In genomic region chr16:32593916-32594315, GRCm38 (mm10) we compare ENCODE assay signal across 22 mouse cellular contexts. TPM values are rescaled to one million over a fixed set of nuclear protein-coding genes. Genes with fewer than 3 reads are reported as not detected.
DNase-seq lines count a peak whose midpoint lies in the region; ATAC-seq and TF ChIP-seq lines count a peak whose summit lies in the region.
"Had no signal": no experiment of that assay in that cellular context is flagged by ENCODE, and none has a peak within 500 bp of the region (broad histone marks: within the 10 kb centered on the region; RNA-seq: fewer than 3 reads in every experiment).

No protein-coding gene starts in this region.

- no peaks in the 10 kb centered on the region for H3K27me3 ChIP-seq in lung, postnatal 0 days (replicated peaks; ENCODE audit: insufficient read depth, low read length)
- H3K27me3 ChIP-seq: embryonic facial prominence, embryonic 15.5 days; limb, embryonic 15.5 days; neural tube, embryonic 15.5 days had no signal

- H3K4me1 ChIP-seq in lung, postnatal 0 days (ENCODE audit: insufficient read depth, low read depth, low read length), result no peaks in the 10 kb centered on the region
- peaks cover 2% of the 10 kb centered on the region; the same call in 1 of the 2 replicates for H3K4me1 ChIP-seq in lung, adult 2 months (ENCODE audit: control insufficient read depth, insufficient read depth, low read length)
- H3K4me1 ChIP-seq: embryonic facial prominence, embryonic 15.5 days; limb, embryonic 15.5 days had no signal

- no peak for TF ChIP-seq POLR2A in lung, adult 2 months (IDR thresholded peaks at IDR 0.05; ENCODE audit: borderline replicate concordance, extremely low read depth, low read depth, low read length)

- WGBS in lung, postnatal 0 days, result 66% methylated on average over 5 of the region's 5 CpGs
- 66% methylated on average over 5 of the region's 5 CpGs for WGBS in lung, adult 2 months

- no peak overlapping the region for H3K9ac ChIP-seq in lung, postnatal 0 days (replicated peaks; ENCODE audit: low read depth)
- H3K9ac ChIP-seq: embryonic facial prominence, embryonic 15.5 days; limb, embryonic 15.5 days; liver, embryonic 15.5 days; neural tube, embryonic 15.5 days had no signal

- peak overlapping the region; percentile 33; the same call in 1 of the 2 replicates for H3K27ac ChIP-seq in lung, postnatal 0 days (ENCODE audit: low read length)
- H3K27ac ChIP-seq: embryonic facial prominence, embryonic 15.5 days; forebrain, embryonic 10.5 days; gastrocnemius, adult 2 months; limb, embryonic 15.5 days; liver, embryonic 15.5 days; neural tube, embryonic 15.5 days; stomach, postnatal 0 days had no signal

- DNase-seq in lung, postnatal 0 days (ENCODE audit: low spot score), result no peak
- no peak for DNase-seq in lung, adult 2 months
- peak; percentile 60 for DNase-seq in CD4-positive helper T cell, adult 2 months (ENCODE audit: low read depth, low spot score)
- peak; percentile 58 for DNase-seq in thymus, postnatal 0 days (ENCODE audit: low spot score)
- no peak for DNase-seq in gastrocnemius, postnatal 14 days
- no peak for DNase-seq in cerebellum, postnatal 14 days
- DNase-seq: adrenal gland, postnatal 25 days; cerebellum, adult 18-20 months; cerebellum, postnatal 36 days; gastrocnemius, adult 2 months; kidney, adult 9 months; kidney, postnatal 25 days; right cerebral cortex, postnatal 14 days had no signal

- ATAC-seq in lung, postnatal 0 days, result no peak
- peak; percentile 96 for ATAC-seq in activated CD4-positive, CD25-positive, alpha-beta regulatory T cell, adult 4 months

- intact Hi-C loops in gastrocnemius, postnatal 14 days (cut with DNase I; ENCODE audit: low total_unique reads), result no loop called here

- H3K9me3 ChIP-seq in lung, postnatal 0 days (ENCODE audit: low read length), result no peaks in the 10 kb centered on the region
- H3K9me3 ChIP-seq: embryonic facial prominence, embryonic 15.5 days; forebrain, embryonic 10.5 days; G1E; limb, embryonic 15.5 days; liver, embryonic 15.5 days; neural tube, embryonic 15.5 days had no signal

- no peak for TF ChIP-seq EP300 in lung, postnatal 0 days (IDR thresholded peaks at IDR 0.05)

- no peak overlapping the region for H3K4me2 ChIP-seq in lung, postnatal 0 days (replicated peaks; ENCODE audit: low read depth, low read length)
- H3K4me2 ChIP-seq: embryonic facial prominence, embryonic 15.5 days; limb, embryonic 15.5 days; liver, embryonic 15.5 days; neural tube, embryonic 15.5 days had no signal

- no peak for TF ChIP-seq CTCF in lung, postnatal 0 days (IDR thresholded peaks at IDR 0.05)
- no peak for TF ChIP-seq CTCF in lung, adult 2 months (IDR thresholded peaks at IDR 0.05; ENCODE audit: insufficient read depth, low read length)

- H3K4me3 ChIP-seq in lung, postnatal 0 days (ENCODE audit: low read depth, low read length), result no peak overlapping the region
- H3K4me3 ChIP-seq in lung, adult 2 months (replicated peaks; ENCODE audit: extremely low read depth, low read depth, low read length), result no peak overlapping the region
- H3K4me3 ChIP-seq: embryonic facial prominence, embryonic 15.5 days; forebrain, embryonic 10.5 days; gastrocnemius, adult 2 months; limb, embryonic 15.5 days; liver, embryonic 15.5 days; myocyte; neural tube, embryonic 15.5 days had no signal

- no peaks in the 10 kb centered on the region for H3K36me3 ChIP-seq in lung, postnatal 0 days (ENCODE audit: insufficient read depth, low read length)
- H3K36me3 ChIP-seq: embryonic facial prominence, embryonic 15.5 days; forebrain, embryonic 10.5 days; G1E; limb, embryonic 15.5 days; liver, embryonic 15.5 days; neural tube, embryonic 15.5 days had no signal

RNA-seq across cellular contexts. Expression of gene Tfrc, which starts 14.8 kb away (rescaled TPM):
- polyA plus RNA-seq in lung, postnatal 0 days (2015; fragmentation: Nextera tagmentation; extraction: Ambion mirVana), result 14.6 and 16.0 TPM in 2 replicates
- 7.5 and 12.8 TPM in 2 replicates for polyA plus RNA-seq in lung, adult 2 months (2012; rRNA removed)
- polyA plus RNA-seq in activated CD4-positive, CD25-positive, alpha-beta regulatory T cell, adult 4 months (2017; shearing (Covaris generic)), result 10 to 100 TPM; 19.2 to 22.1 TPM
- polyA plus RNA-seq in thymus, postnatal 0 days (2015; fragmentation: Nextera tagmentation; extraction: Ambion mirVana), result 40.0 and 43.4 TPM in 2 replicates
- total RNA-seq in gastrocnemius, postnatal 14 days (2021), result 100 to 1,000 TPM; 285 to 408 TPM

RNA-seq across cellular contexts. Expression of gene Tnk2, which starts 49.8 kb away (rescaled TPM):
- polyA plus RNA-seq in lung, postnatal 0 days (2015; fragmentation: Nextera tagmentation; extraction: Ambion mirVana), result 19.8 and 22.4 TPM in 2 replicates
- 107 and 119 TPM in 2 replicates for polyA plus RNA-seq in lung, adult 2 months (2012; rRNA removed)
- polyA plus RNA-seq in activated CD4-positive, CD25-positive, alpha-beta regulatory T cell, adult 4 months (2017; shearing (Covaris generic)), result 10 to 100 TPM in 1 of 2 experiments, 1 to 10 TPM in 1; 5.6 to 10.3 TPM
- 20.1 and 23.5 TPM in 2 replicates for polyA plus RNA-seq in thymus, postnatal 0 days (2015; fragmentation: Nextera tagmentation; extraction: Ambion mirVana)
- 10 to 100 TPM; 34.6 to 42.8 TPM for total RNA-seq in gastrocnemius, postnatal 14 days (2021)

Comparison
In these comparisons a context has a peak if more than half of its experiments do, and no peak if none do; other contexts are left out.
1. DNase-seq: peak in CD4-positive helper T cell, adult 2 months (single experiment) and thymus, postnatal 0 days (single experiment); none in lung, postnatal 0 days (single experiment), lung, adult 2 months (single experiment), gastrocnemius, postnatal 14 days (single experiment) and cerebellum, postnatal 14 days (0 of 2).